Mouse (Mus musculus): ENCODE measurements around the gene Cwc22. TPM values are rescaled to one million over a fixed set of nuclear protein-coding genes. Genes with fewer than 3 reads are reported as not detected.

Gene Cwc22
- polyA plus RNA-seq, 1 experiment from 2014 or later = 30.0 TPM

- no peak for ATAC-seq (ENCODE audit: insufficient number of reproducible peaks, low FRiP score, low TSS enrichment, low read depth)
- no peaks in the 10 kb centered on the region for H3K9me3 ChIP-seq (replicated peaks)
- no peak overlapping the region for H3K4me3 ChIP-seq (replicated peaks)
- no peak overlapping the region for H3K27ac ChIP-seq (replicated peaks)
- 96% methylated on average over 8 of the region's 8 CpGs for WGBS
- H3K4me1 ChIP-seq = no peaks in the 10 kb centered on the region
- no peak overlapping the region for H3K9ac ChIP-seq
- peaks cover 35% of the 10 kb centered on the region for H3K36me3 ChIP-seq
- H3K27me3 ChIP-seq = no peaks in the 10 kb centered on the region
- H3K4me2 ChIP-seq (replicated peaks) = no peak overlapping the region
Observed at GRCm38 (mm10) chr2:77923182-77923581, 23.0 kb downstream of the Cwc22 start.

- no peaks in the 10 kb centered on the region for H3K4me1 ChIP-seq
- H3K9me3 ChIP-seq (replicated peaks) = no peaks in the 10 kb centered on the region
- ATAC-seq (ENCODE audit: insufficient number of reproducible peaks, low FRiP score, low TSS enrichment, low read depth) = no peak
- no peak overlapping the region for H3K4me2 ChIP-seq (replicated peaks)
- no peaks in the 10 kb centered on the region for H3K27me3 ChIP-seq
- peaks cover 39% of the 10 kb centered on the region for H3K36me3 ChIP-seq
- WGBS = 92% methylated on average over 4 of the region's 4 CpGs
- H3K4me3 ChIP-seq (replicated peaks) = no peak overlapping the region
- no peak overlapping the region for H3K27ac ChIP-seq (replicated peaks)
- no peak overlapping the region for H3K9ac ChIP-seq
Observed at GRCm38 (mm10) chr2:77921307-77921706, 24.9 kb downstream of the Cwc22 start.

DNA sequence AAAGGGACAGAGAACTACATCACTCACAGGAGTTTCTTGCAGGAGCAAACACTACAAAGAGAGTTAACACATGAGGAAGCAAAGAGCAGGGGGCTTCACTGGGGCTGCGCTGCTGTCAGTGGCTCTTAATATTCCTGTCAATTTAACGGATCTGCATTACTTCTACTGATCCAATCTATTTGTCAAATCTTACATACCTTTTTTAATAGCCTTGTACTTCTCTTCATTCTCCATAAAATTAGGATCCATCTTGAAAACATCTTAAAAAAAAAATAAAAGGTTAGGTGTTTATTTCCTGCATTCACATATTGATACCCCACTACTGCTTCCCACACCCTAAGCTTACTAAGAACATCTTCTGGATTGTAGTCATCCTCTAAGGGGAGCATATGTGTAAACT, 25.6 kb downstream of the Cwc22 start:
- Histone ChIP-seq H3K4me2 (replicated peaks) (no peak overlapping the region), H3K27me3 (no peaks in the 10 kb centered on the region), H3K9me3 (replicated peaks) (no peaks in the 10 kb centered on the region), H3K4me3 (replicated peaks) (no peak overlapping the region), H3K36me3 (peaks cover 36% of the 10 kb centered on the region), H3K4me1 (no peaks in the 10 kb centered on the region), H3K9ac (no peak overlapping the region), H3K27ac (replicated peaks) (no peak overlapping the region)
- no peak for ATAC-seq (ENCODE audit: insufficient number of reproducible peaks, low FRiP score, low TSS enrichment, low read depth)
- WGBS = 91% methylated on average over 2 of the region's 2 CpGs

DNA sequence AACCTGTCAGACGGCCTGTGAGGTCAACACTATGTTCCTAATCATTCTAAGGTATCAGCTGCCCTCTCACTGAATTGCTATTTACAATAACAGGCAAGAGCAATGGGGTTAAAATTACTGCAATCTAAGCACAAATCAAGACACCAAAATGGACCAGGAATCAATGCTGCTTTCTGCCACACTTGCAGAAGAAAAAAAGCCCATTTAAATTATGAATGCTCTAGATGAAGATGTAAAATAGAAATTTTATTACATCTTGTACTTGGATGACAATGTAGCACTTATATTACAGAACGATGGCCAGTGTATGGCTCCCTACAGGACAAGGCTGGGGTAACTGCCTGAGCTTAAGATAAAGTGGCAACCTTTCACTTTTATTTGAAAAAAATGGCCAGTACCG, 27.7 kb downstream of the Cwc22 start:
- Histone ChIP-seq H3K9ac (no peak overlapping the region), H3K27ac (replicated peaks) (no peak overlapping the region), H3K36me3 (peaks cover 34% of the 10 kb centered on the region), H3K27me3 (no peaks in the 10 kb centered on the region), H3K4me1 (no peaks in the 10 kb centered on the region), H3K4me2 (replicated peaks) (no peak overlapping the region), H3K4me3 (replicated peaks) (no peak overlapping the region), H3K9me3 (replicated peaks) (no peaks in the 10 kb centered on the region)
- no peak for ATAC-seq (ENCODE audit: insufficient number of reproducible peaks, low FRiP score, low TSS enrichment, low read depth)
- WGBS = 77% methylated on average over 3 of the region's 3 CpGs

- Histone ChIP-seq H3K27ac (replicated peaks) (no peak overlapping the region), H3K4me3 (replicated peaks) (no peak overlapping the region), H3K9ac (no peak overlapping the region), H3K27me3 (no peaks in the 10 kb centered on the region), H3K4me2 (replicated peaks) (no peak overlapping the region), H3K9me3 (replicated peaks) (no peaks in the 10 kb centered on the region), H3K36me3 (peaks cover 33% of the 10 kb centered on the region), H3K4me1 (no peaks in the 10 kb centered on the region)
- WGBS = 79% methylated on average over 2 of the region's 2 CpGs
- ATAC-seq (ENCODE audit: insufficient number of reproducible peaks, low FRiP score, low TSS enrichment, low read depth) = no peak
Observed at GRCm38 (mm10) chr2:77918006-77918405, 28.2 kb downstream of the Cwc22 start.

DNA sequence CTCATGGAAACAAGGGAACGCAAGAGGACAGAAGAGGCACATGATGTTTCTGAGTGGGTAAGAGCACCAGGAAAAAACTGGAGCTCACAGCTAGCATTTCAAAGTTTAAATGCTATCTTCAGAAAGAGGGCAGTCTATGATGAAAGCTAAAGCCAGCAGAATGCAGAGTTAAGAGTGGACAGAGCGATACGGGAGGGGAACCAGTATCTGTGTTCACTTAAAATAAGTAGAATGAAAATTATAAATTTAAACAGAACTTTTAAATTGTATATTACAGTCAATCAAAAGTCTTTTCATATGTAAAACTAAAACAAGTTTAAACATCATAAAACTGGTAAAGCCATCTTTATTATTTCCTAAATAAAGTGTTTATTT, 28.8 kb downstream of the Cwc22 start:
- H3K27me3 ChIP-seq = no peaks in the 10 kb centered on the region
- no peak overlapping the region for H3K27ac ChIP-seq (replicated peaks)
- no peaks in the 10 kb centered on the region for H3K9me3 ChIP-seq (replicated peaks)
- ATAC-seq (ENCODE audit: insufficient number of reproducible peaks, low FRiP score, low TSS enrichment, low read depth) = no peak
- no peak overlapping the region for H3K4me2 ChIP-seq (replicated peaks)
- no peak overlapping the region for H3K9ac ChIP-seq
- 87% methylated on average over 3 of the region's 3 CpGs for WGBS
- H3K4me3 ChIP-seq (replicated peaks) = no peak overlapping the region
- no peaks in the 10 kb centered on the region for H3K4me1 ChIP-seq
- H3K36me3 ChIP-seq = peaks cover 39% of the 10 kb centered on the region

GRCm38 (mm10) chr2:77916586-77917359, 29.4 kb downstream of the Cwc22 start:
- H3K9ac ChIP-seq = no peak overlapping the region
- no peak overlapping the region for H3K4me2 ChIP-seq (replicated peaks)
- H3K27me3 ChIP-seq = no peaks in the 10 kb centered on the region
- H3K36me3 ChIP-seq = peaks cover 42% of the 10 kb centered on the region
- no peak for ATAC-seq (ENCODE audit: insufficient number of reproducible peaks, low FRiP score, low TSS enrichment, low read depth)
- WGBS = 68% methylated on average over 8 of the region's 8 CpGs
- no peak overlapping the region for H3K4me3 ChIP-seq (replicated peaks)
- H3K4me1 ChIP-seq = no peaks in the 10 kb centered on the region
- H3K27ac ChIP-seq (replicated peaks) = no peak overlapping the region
- H3K9me3 ChIP-seq (replicated peaks) = no peaks in the 10 kb centered on the region

DNA sequence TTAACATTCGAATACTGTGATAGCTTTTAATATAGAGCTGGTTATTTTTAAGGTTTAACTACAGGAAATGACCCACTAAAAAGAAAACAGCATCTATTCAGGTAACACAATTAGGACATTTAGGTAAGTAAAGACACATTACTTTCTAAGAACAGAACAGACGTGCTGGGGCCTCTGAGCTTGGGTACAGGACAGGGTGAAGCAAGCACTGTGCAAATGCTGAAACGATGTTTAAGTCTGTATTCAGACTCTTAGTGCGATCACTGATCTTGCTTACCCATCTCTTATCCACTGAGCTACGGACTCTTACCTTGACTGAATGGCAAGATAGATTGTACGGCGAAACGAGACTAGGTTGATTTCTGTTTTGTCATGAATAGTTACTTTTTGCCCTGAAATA, 31.0 kb downstream of the Cwc22 start:
- WGBS = 87% methylated on average over 8 of the region's 8 CpGs
- no peak for ATAC-seq (ENCODE audit: insufficient number of reproducible peaks, low FRiP score, low TSS enrichment, low read depth)
- H3K4me3 ChIP-seq (replicated peaks) = no peak overlapping the region
- no peak overlapping the region for H3K9ac ChIP-seq
- H3K9me3 ChIP-seq (replicated peaks) = no peaks in the 10 kb centered on the region
- H3K4me1 ChIP-seq = no peaks in the 10 kb centered on the region
- no peak overlapping the region for H3K4me2 ChIP-seq (replicated peaks)
- H3K27ac ChIP-seq (replicated peaks) = no peak overlapping the region
- H3K36me3 ChIP-seq = peaks cover 42% of the 10 kb centered on the region
- no peaks in the 10 kb centered on the region for H3K27me3 ChIP-seq

DNA sequence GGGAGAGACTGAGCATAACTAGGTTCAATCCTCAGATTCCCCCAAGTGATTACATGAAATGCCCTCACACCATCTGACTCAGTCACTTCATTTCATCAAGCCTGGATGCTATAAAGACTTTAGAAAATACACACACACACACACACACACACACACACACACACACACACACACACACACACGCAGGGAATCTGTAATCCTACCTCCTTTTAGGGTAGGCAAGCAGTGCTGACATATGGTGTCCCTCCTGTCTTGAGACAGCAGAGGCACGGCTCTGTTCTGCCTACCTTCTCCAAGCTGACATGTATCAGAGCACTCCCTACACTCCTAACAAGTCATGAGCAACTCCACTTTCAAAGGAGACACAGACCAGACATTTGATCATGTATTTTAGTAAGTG, 32.5 kb downstream of the Cwc22 start:
- Histone ChIP-seq H3K27me3 (no peaks in the 10 kb centered on the region), H3K36me3 (peaks cover 36% of the 10 kb centered on the region), H3K4me2 (replicated peaks) (no peak overlapping the region), H3K9ac (no peak overlapping the region), H3K4me1 (no peaks in the 10 kb centered on the region), H3K4me3 (replicated peaks) (no peak overlapping the region), H3K9me3 (replicated peaks) (no peaks in the 10 kb centered on the region), H3K27ac (replicated peaks) (no peak overlapping the region)
- 55% methylated on average over 2 of the region's 2 CpGs for WGBS
- no peak for ATAC-seq (ENCODE audit: insufficient number of reproducible peaks, low FRiP score, low TSS enrichment, low read depth)

GRCm38 (mm10) chr2:77912197-77912596, 34.0 kb downstream of the Cwc22 start:
- H3K4me2 ChIP-seq (replicated peaks) = no peak overlapping the region
- H3K27me3 ChIP-seq = no peaks in the 10 kb centered on the region
- peaks cover 34% of the 10 kb centered on the region for H3K36me3 ChIP-seq
- H3K9ac ChIP-seq = no peak overlapping the region
- ATAC-seq (ENCODE audit: insufficient number of reproducible peaks, low FRiP score, low TSS enrichment, low read depth) = no peak
- no peaks in the 10 kb centered on the region for H3K9me3 ChIP-seq (replicated peaks)
- H3K4me3 ChIP-seq (replicated peaks) = no peak overlapping the region
- H3K4me1 ChIP-seq = no peaks in the 10 kb centered on the region
- WGBS = 91% methylated on average over 4 of the region's 4 CpGs
- no peak overlapping the region for H3K27ac ChIP-seq (replicated peaks)

DNA sequence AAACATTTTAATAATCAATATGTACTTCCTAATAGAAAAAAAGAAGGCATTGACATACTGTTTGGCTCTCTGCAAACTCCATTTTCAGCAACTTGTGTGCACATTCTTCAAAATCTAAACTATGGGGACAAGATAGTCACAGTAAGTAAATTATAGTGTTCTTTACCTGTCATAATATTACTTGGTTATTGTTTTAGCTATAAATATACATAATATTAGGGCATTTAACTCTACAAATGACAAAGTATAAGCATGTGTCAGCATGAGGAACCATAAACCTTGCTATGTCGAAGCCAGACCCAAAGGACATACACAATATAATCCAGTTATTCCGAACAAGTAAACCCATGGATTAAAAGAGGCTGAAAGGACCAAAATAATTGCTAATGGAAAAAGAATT, 34.7 kb downstream of the Cwc22 start:
- H3K4me2 ChIP-seq (replicated peaks) = no peak overlapping the region

DNA sequence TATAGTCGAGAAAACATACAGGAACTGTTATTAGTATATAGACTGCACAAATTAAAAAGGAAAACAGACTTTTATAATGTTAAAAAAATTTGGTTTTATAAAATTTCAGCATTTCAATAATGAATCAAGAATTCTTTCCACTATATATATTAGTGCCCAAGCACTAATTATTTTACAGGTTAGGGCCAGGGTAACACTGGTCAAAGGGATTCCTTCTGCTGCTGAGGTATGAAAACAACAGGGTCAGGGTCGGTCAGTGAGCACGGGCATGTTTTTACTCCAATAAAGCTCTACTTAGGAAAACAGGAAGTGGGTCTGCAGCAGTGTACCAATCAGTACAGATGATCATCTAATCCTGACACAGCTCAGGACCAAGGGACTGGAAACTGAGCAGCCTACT, 36.0 kb downstream of the Cwc22 start:
- no peaks in the 10 kb centered on the region for H3K4me1 ChIP-seq
- H3K4me3 ChIP-seq (replicated peaks) = no peak overlapping the region
- no peak overlapping the region for H3K4me2 ChIP-seq (replicated peaks)
- WGBS = 48% methylated on average over 3 of the region's 3 CpGs
- no peaks in the 10 kb centered on the region for H3K9me3 ChIP-seq (replicated peaks)
- ATAC-seq (ENCODE audit: insufficient number of reproducible peaks, low FRiP score, low TSS enrichment, low read depth) = no peak
- H3K9ac ChIP-seq = no peak overlapping the region
- no peak overlapping the region for H3K27ac ChIP-seq (replicated peaks)
- H3K36me3 ChIP-seq = peaks cover 33% of the 10 kb centered on the region
- H3K27me3 ChIP-seq = no peaks in the 10 kb centered on the region

More for the DNA sequence above, 34.7 kb downstream of the Cwc22 start:
- no peak for ATAC-seq (ENCODE audit: insufficient number of reproducible peaks, low FRiP score, low TSS enrichment, low read depth)
- Histone ChIP-seq H3K27ac (replicated peaks) (no peak overlapping the region), H3K9me3 (replicated peaks) (no peaks in the 10 kb centered on the region), H3K9ac (no peak overlapping the region), H3K4me1 (no peaks in the 10 kb centered on the region), H3K27me3 (no peaks in the 10 kb centered on the region), H3K4me3 (replicated peaks) (no peak overlapping the region), H3K36me3 (peaks cover 31% of the 10 kb centered on the region)
- WGBS = 94% methylated on average over 2 of the region's 2 CpGs
